Mouse (Mus musculus): ENCODE data around the gene Castor2.

DNA sequence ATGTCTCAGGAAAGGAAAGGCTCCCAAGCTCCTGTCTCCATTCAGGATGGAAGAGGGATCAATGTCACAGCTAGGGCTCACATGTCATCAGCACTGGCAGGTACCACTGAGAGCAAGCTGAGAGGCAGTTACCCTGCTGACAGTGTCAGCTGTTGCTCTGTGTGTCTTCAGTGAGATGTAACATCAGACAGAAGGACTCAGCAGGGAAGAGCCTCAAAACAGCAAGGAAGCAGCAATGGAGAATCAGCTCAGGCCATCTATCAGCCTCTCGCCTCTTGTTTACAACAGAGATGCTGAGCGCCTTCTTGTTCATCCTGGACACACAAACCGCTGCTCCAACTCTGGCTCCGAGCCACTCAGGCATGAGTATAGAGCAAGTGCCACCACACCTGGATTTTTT, 45.0 kb upstream of the Castor2 start:
- TF ChIP-seq GATA1 (IDR thresholded peaks at IDR 0.05; ENCODE audit: low read length) = no peak
- no peak for TF ChIP-seq TAL1 (IDR thresholded peaks at IDR 0.05; ENCODE audit: low read length)

Data from erythroblast, embryonic 14.5 days (primary cell).